Mouse (Mus musculus): Measurements from ENCODE around the gene Ptger2.

Ptger2 gene

GRCm38 (mm10) chr14:45049689-45050418 lies 61.9 kb downstream of the Ptger2 start:
- DNase-seq: no peak

GRCm38 (mm10) chr14:45050419-45050776 lies 62.4 kb downstream of the Ptger2 start:
- DNase-seq: no peak

GRCm38 (mm10) chr14:45051116-45051515 lies 63.1 kb downstream of the Ptger2 start:
- DNase-seq: no peak

All from cerebellum, postnatal 25 days (tissue).